Mouse (Mus musculus) adrenal gland, postnatal 36 days (tissue): Measurements from ENCODE around the gene Hsd11b2. TPM values are rescaled to one million over a fixed set of nuclear protein-coding genes. Genes with fewer than 3 reads are reported as not detected.

ENCODE experiments used
- DNase-seq, 2 experiments: peaks; one replicate each; pipeline ENCODE4 v3.0.0; 2021; ENCODE audit warnings: mixed read lengths in 1 of 2
- long read RNA-seq, 2 experiments: library from polyadenylated mRNA; stranded (forward); transcript quantifications; one replicate each; pipeline ENCODE4 v2.0.0; 2021; ENCODE audit warnings: borderline sequencing depth in 2 of 2
- total RNA-seq, 2 experiments: library from RNA; stranded (reverse); gene quantifications; 2 replicates each; pipeline ENCODE4 v1.2.3; 2021

Hsd11b2 gene
- under 1 TPM; 0.23 to 0.66 TPM for total RNA-seq
- long read RNA-seq, experiment 1 = 0 reads
- long read RNA-seq, experiment 2 = 0 reads

DNA sequence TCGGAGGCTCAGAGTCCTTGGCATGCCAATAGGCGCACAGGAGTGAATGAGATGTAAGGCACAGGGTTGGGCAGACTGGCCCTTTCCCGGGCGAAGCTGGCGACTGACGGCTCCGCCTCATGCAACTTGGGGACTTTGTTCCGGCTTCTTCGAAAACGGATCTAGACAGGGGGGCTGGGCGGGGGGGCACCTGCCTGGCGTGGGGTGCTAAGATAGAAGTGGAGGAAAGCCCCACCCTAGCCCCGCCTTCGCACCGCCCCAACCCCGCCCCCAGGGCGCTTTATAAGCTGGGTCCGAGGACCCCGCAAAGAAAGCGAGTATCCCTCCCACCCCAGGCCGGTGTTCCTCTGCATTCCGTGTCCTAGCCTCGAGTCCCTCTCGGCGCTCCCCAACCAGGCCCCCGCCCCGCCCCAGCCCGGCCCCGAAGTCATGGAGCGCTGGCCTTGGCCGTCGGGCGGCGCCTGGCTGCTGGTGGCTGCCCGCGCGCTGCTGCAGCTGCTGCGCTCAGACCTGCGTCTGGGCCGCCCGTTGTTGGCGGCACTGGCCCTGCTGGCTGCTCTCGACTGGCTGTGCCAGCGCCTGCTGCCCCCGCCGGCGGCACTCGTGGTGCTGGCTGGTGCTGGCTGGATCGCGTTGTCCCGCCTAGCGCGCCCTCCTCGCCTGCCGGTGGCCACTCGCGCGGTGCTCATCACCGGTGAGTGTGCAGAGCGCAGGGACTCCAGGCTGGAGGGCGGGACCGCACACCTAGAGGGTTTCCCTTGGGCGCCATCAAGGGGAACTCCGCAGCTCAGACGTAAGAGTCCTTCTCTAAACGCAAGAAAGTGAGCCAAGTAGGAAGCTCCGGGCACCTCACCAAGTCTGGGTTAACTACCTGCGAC lies at the start of gene Hsd11b2:
Gene Hsd11b2 (plus strand): TSS at position 320 of the 878 bp plus-strand sequence.
- DNase-seq = peak; percentile 68

- DNase-seq = no peak
Observed at GRCm38 (mm10) chr8:105469041-105469695, 49.4 kb upstream of the Hsd11b2 start.

DNA sequence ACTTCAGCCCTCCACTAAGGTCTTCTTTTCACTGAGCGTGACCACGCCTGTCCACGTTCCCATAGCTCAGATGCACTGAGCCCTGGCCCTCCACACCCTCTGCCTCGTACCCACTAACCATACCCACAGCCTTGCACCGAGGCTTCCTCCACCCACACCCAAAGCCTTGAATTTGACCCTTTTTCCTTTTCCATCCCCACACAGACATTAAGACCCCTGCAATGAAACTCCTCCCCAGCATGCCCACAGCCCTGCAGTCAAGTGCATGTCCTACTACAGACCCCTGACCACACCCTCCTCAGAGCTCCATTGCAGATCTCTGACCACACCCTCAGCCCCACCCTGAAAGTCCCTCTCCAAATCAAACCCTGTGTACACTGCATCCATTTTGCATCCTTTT lies 48.7 kb upstream of the Hsd11b2 start:
- no peak for DNase-seq

DNA sequence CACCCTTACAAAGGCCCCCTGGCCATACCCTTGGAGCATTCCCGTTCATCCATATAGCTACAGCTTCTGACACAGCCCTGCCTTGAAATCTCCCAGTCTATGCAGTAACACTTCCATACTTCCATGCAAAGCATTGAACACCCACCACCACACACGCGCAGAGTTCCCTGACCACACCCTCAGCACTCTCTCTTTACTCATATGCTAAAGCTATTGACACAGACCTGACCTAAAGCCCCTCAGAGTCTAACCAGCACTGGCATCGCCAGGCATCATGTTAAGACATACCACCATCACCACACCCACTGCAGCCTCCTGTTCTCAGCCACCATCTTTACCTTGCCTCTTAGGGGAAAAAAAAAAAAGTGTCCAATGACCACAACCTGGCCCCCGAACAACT lies 48.3 kb upstream of the Hsd11b2 start:
- no peak for DNase-seq

- DNase-seq = no peak
Observed at GRCm38 (mm10) chr8:105470681-105471313, 47.8 kb upstream of the Hsd11b2 start.

GRCm38 (mm10) chr8:105471314-105472015 lies 47.1 kb upstream of the Hsd11b2 start, which contains the start of gene Tppp3:
TSS of gene Tppp3 (minus strand) at chr8:105471526.
- peak; percentile 93 to 94 for DNase-seq

- no peak for DNase-seq
Observed at GRCm38 (mm10) chr8:105472414-105472932, 46.1 kb upstream of the Hsd11b2 start.

- DNase-seq = no peak
Observed at GRCm38 (mm10) chr8:105472983-105473382, 45.6 kb upstream of the Hsd11b2 start.

DNA sequence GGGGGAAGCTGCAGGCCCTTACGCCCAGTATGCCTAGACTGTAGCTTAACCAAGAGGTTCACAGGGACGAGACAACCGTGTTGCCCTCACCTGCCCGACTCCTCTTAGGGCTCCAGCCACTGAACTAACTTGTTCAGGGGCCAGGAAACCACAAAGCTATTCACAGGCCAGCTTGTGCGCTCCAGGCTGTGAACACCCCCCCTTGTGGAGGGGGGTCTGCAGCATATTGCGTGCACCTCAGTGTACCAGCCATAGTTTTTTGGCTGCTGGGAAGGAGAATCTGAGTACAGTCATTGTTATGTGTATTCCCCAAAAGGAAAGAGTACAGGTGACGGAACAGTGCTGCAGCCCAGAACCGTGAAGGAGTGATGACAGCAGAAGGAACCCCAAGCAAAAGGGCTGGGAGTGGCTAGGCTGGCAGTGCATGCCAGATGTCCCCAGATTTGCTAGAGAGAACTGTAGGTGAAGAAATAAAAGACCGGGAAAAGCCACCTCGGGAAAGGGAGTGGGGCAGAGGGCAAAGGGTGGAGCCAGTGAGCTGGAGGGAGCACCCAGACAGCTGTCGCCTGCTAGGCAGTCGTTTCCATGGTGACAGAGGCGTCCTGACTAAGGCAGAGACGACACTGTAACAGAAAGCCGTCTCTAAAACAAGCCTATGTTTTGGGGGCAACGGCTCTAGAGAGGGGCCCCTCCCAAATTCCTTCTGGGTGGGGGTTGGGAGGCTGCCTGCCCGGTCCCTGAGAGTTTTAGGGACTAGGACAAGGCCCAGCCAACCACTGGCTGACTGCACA lies 44.5 kb upstream of the Hsd11b2 start:
- peak; percentile 37 to 63 for DNase-seq

GRCm38 (mm10) chr8:105474680-105475079 lies 43.9 kb upstream of the Hsd11b2 start:
- DNase-seq = no peak

DNA sequence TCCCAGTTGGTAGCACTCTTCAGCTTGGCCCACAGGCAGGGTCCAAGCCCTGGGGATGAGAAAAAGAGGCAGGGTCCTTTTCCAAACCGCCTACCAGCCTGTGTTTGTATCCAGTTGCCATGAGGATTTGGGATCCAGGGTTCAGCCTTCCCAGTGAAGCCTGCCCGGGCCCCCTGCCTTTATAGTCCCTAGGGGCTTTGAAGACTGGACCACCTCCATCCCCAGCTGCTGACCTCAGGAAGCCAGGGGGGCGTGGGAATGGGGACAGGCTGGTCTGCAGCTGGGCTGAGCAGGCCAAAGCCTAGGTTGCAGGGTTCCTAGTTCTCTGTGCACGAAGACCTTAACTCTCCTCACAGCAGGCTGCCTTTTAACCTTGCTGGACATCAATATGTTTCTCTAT lies 43.3 kb upstream of the Hsd11b2 start:
- DNase-seq = no peak

DNA sequence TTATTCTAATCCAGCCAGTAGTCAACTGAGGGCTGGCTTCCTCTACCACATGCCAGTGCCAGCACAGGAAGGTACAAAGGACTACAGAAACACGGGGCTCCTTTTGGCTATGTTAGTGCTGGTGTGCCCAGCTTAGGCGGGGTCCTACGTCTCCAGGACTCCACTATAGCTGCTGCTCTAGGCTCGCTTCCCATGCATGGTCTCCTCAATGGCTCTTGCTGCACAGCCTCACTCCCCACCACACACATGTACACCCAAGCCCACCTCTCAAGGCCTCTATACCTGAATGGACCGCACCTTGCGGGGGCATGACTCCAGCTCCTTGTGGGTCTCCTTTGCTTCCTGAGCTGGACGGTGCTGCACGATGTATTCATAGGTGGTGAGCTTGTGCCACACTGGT lies 42.8 kb upstream of the Hsd11b2 start:
- no peak for DNase-seq

- DNase-seq = no peak
Observed at GRCm38 (mm10) chr8:105476161-105476560, 42.4 kb upstream of the Hsd11b2 start.

GRCm38 (mm10) chr8:105476628-105477413 lies 41.7 kb upstream of the Hsd11b2 start:
- peak; percentile 67 to 70 for DNase-seq

- DNase-seq = no peak
Observed at GRCm38 (mm10) chr8:105477792-105478191, 40.8 kb upstream of the Hsd11b2 start.

- no peak for DNase-seq
Observed at GRCm38 (mm10) chr8:105481013-105481412, 37.5 kb upstream of the Hsd11b2 start.

DNA sequence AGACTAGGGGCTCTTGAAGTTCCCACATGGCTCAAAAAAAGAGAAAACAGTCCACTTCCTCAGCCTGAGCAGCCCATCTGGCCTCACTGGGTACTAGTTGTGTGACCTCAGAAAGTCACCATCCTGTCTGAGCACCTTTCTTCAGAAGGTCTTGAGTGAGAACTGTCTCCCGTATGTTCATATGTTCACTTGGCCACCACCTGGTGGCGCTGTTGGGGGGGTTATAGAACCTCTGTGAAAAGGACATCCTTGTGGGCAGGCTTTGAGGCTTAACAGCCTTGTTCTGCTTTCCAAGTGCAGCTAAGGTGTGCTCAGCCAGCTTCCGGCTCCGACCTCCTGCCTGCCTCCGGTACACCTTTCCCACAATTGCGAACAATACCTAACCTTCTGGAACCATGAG lies 37.1 kb upstream of the Hsd11b2 start:
- DNase-seq = peak; percentile 49 to 64

- DNase-seq = no peak
Observed at GRCm38 (mm10) chr8:105482123-105482522, 36.4 kb upstream of the Hsd11b2 start.

DNA sequence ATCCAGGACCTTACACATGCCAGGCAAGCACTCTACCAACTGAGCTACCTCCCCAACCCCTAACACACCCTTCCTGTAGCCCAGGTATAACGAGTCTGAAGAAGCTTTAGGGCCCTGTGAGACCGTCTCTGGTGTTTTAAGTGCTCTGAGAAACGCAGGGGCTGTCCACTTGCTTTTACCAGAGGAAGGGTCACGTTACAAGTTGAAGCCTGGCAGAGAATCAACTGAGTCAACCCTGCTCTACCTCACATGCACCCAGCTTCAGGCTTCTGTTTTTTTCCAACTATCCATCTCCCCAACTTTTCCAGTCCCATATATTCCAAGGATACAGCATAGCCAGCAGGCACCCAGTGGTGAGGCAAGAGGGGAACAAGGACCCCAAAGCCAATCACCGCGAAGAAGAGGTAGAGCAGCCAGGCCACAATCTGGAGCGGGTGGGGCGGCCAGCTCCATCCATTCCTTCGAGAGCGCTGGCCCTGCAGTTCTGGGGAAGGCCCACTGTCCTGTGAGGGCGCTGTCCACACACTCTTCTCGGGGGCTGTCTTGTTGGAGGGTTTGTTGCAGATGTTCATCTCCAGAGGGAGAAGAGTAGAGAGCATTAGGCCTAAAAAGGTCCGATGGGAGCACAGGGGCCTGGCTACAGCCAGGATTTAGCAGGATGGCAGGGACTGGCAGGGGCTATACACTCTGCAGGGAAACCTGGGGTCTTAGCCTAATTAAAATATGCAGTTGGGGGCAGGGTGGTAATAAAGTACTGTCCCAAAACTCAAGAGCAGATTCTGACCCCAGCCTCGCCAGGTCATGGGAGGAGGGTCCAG lies 35.1 kb upstream of the Hsd11b2 start:
- DNase-seq = peak; percentile 46 to 60
